Mouse (Mus musculus): ENCODE results near the gene Pold2.
"Not testable (repeated sequence)": the region's sequence is repeated elsewhere in the genome, so short reads cannot be mapped to it uniquely, and the experiment has no call there.

Pold2 gene

GRCm38 (mm10) chr11:5898531-5898930, 20.4 kb upstream of the Pold2 start, which contains the start of gene Myl7:
Gene Myl7, minus strand, starts transcription at chr11:5898782.
- no peak for DNase-seq (ENCODE audit: low spot score in 2 of 2)

- DNase-seq (ENCODE audit: low spot score in 2 of 2), result no peak
These were observed 19.7 kb upstream of the Pold2 start for GRCm38 (mm10) chr11:5897839-5898238.

DNA sequence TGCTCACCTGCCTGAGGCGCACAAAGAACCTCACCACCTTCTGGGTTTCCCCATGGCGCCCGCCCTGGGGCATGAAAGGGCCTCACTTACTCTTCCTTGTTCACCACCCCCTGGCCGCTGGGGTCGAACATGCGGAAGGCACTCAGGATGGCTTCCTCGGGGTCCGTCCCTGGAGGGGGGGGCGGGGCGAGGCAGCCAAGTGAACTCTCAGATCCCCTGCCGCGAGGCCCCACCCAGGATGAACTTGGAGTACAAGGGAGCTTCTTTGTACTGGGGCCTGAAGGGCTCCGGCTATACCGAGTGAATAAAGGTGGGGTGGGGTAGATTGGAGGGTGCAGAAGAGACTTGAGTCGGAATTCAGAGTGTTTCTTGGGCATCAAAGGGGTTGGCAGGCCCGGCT, 19.1 kb upstream of the Pold2 start:
- DNase-seq (ENCODE audit: low spot score in 2 of 2), result no peak

DNA sequence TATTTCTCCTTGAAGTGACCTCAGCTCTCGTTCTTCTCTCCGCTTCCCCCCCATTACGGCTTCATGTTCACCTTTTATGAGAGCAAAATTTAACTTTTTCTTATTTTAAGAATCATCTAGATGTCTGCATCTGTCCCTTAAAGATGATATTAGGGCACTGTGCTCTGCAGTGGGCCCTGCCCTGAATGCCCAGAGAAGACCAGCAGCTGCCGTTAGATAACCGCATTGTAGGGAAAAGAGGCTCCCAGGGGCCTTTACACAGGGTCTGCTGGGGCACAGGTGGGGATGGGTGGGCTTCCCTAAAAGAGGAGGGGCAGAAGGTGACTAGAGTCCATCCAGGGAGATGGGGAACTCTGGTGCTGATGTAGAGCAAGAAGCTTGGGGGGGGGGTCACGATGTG, 15.7 kb upstream of the Pold2 start:
- DNase-seq (ENCODE audit: low spot score in 2 of 2), result no peak

GRCm38 (mm10) chr11:5892810-5893368, 14.8 kb upstream of the Pold2 start:
- no peak for DNase-seq (ENCODE audit: low spot score in 2 of 2)

DNA sequence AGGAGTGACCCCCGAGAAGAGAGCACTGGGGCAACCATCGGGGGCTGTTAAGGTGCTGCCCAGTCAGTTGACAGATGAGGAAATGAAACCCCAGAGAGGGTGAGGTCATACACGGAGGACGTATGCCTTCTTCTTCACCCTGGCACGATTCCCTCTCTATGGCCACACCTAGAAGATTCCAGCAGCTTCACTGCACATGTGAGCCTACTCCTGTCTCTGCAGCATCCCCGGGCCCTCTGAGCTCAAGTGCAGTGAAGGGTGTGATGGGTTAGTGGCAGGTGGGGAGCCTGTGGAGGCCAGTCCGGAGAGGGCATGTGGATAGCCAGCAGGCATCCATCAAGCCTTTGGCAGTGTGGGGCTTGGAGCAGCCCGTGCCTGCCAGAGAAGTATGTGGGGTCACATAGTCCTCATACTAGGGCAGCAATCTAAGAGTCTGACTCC, 14.1 kb upstream of the Pold2 start:
- DNase-seq (ENCODE audit: low spot score in 2 of 2), result no peak

DNA sequence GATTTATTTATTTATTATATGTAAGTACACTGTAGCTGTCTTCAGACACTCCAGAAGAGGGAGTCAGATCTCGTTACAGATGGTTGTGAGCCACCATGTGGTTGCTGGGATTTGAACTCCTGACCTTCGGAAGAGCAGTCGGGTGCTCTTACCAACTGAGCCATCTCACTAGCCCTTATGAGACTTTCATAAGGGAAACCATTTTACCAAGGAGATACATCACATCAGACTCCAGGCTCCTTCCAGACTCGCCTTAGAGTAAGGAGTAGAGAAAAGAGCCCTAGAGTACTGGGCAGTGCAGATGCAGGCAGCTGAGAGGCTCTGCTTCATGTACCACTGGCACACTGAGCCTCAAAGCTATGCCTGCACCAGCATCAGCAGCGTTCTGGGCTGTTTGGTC, 10.5 kb upstream of the Pold2 start:
- DNase-seq (ENCODE audit: low spot score in 2 of 2), result not testable (repeated sequence)

DNA sequence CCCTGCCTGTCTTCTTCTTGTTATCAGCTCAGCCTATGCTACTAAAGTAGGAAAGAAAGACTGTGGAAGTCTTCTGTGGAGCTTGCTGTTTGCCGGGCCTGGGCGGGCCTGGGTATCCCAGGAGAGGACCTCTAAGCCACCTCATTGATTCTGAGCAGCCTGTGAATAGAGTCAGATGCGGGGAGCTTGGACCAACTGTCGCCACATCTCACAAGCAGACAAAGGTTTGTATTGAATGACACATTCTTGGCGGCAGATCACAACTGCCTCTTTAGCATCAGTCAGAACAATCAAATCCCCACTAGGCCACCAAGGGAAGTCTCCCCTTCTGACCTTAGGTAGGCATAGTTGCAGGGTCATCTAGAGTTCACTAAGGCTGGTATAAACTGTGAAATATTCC, 9.2 kb upstream of the Pold2 start:
- DNase-seq (ENCODE audit: low spot score in 2 of 2), result no peak

DNA sequence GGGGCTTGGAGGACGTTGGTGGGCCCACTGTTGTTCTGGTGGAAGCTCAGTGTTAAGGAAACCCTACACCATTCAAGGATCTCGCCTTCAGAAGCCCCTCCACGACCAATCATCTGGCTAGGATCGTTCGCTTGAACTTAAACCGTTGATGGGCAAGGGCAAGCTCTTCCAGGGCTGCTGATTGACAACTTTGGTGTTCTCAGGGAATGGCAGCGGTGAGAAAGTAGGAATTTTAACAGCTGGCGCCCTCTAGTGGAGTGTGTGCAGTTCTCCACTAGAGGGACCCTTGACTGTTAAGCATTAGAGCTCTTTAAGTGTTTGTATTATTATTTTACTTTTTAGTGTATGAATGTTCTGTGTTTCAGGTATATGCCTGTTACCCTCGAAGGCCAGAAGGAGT, 8.1 kb upstream of the Pold2 start:
- DNase-seq (ENCODE audit: low spot score in 2 of 2), result peak; percentile 41 to 79

- DNase-seq (ENCODE audit: low spot score in 2 of 2), result no peak
These were observed 4.4 kb upstream of the Pold2 start for GRCm38 (mm10) chr11:5882518-5882917.

DNA sequence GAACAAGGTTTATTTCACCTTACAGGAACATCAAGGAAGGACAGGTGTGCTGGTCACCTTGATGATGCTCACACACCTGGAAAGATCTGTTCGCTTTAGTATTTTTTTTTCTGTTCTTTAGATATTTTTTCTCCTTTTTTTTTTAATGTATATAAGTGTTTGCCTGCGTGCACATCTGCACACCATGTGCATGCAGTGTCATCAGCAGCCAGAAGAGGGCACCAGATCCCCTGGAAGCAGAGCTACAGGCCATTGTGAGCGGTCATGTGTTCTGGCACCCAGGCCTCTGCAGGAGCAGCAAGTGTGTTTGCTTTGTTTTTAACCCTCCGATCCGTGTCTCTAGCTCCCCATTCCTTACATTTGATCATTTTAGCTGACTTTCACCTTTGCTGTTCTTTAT, 1.8 kb upstream of the Pold2 start:
- peak; percentile 73 to 87 for DNase-seq (ENCODE audit: low spot score in 2 of 2)

DNA sequence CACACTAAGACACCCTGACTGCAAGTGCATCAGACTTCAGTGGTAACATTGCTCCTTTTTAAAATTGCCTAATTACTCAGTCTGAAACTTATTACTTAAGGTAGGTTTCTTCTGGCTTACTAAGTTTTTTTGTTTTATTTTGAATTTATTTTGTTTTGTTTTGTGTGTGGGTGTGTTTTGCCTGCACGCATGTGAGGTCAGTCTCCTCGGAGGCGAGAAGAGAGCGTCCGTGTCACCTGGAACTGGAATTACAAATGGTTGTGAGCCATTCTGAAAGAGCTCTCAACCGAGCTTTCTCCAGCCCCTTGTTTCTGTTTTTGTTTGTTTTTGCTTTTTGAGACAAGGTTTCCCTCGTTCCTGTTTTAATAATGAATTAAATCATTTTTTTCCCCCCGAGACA, 569 bp upstream of the Pold2 start:
- no peak for DNase-seq (ENCODE audit: low spot score in 2 of 2)

- no peak for DNase-seq (ENCODE audit: low spot score in 2 of 2)
These were observed 671 bp downstream of the Pold2 start for GRCm38 (mm10) chr11:5877421-5877820.

GRCm38 (mm10) chr11:5873192-5873591, 4.9 kb downstream of the Pold2 start:
- no peak for DNase-seq (ENCODE audit: low spot score in 2 of 2)

GRCm38 (mm10) chr11:5872707-5873106, 5.4 kb downstream of the Pold2 start:
- DNase-seq (ENCODE audit: low spot score in 2 of 2), result no peak

GRCm38 (mm10) chr11:5870069-5870468, 8.0 kb downstream of the Pold2 start:
- no peak for DNase-seq (ENCODE audit: low spot score in 2 of 2)

GRCm38 (mm10) chr11:5869331-5869730, 8.8 kb downstream of the Pold2 start:
- no peak for DNase-seq (ENCODE audit: low spot score in 2 of 2)

- no peak for DNase-seq (ENCODE audit: low spot score in 2 of 2)
These were observed 9.8 kb downstream of the Pold2 start for GRCm38 (mm10) chr11:5868324-5868723.

DNA sequence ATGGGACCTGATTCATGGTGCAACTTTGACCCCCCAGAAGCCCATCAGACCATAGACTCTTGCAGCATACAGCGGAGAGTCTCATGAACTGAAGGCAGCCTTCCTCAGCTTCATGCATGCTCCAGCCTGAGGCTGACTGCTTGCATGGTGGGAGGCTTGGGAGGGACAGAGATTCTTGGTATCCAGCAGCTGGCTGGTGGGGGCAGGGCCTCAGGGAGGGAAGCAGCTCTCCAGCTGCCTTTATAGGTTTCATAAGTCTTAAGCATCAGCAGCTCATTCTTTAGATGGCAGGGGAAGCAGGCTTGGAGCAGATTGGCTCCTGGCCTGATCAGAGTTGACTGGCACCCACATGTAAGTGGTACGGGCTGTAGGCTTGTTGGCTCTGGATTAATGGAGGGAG, 10.9 kb downstream of the Pold2 start:
- DNase-seq (ENCODE audit: low spot score in 2 of 2), result no peak

- no peak for DNase-seq (ENCODE audit: low spot score in 2 of 2)
These were observed 15.5 kb downstream of the Pold2 start for GRCm38 (mm10) chr11:5862394-5863105.

GRCm38 (mm10) chr11:5861678-5862393, 16.3 kb downstream of the Pold2 start, which contains the start of gene Aebp1:
Gene Aebp1, plus strand, starts transcription at chr11:5861947.
- peak in 1 of 2 experiments; percentile 33 for DNase-seq (ENCODE audit: low spot score in 2 of 2)

GRCm38 (mm10) chr11:5860639-5861038, 17.5 kb downstream of the Pold2 start:
- DNase-seq (ENCODE audit: low spot score in 2 of 2), result no peak

All from spleen, postnatal 4 days (tissue).